Mouse (Mus musculus): ENCODE data around the gene Gabbr1.
"Not testable (repeated sequence)": the region's sequence is repeated elsewhere in the genome, so short reads cannot be mapped to it uniquely, and the experiment has no call there.

The Gabbr1 gene

DNA sequence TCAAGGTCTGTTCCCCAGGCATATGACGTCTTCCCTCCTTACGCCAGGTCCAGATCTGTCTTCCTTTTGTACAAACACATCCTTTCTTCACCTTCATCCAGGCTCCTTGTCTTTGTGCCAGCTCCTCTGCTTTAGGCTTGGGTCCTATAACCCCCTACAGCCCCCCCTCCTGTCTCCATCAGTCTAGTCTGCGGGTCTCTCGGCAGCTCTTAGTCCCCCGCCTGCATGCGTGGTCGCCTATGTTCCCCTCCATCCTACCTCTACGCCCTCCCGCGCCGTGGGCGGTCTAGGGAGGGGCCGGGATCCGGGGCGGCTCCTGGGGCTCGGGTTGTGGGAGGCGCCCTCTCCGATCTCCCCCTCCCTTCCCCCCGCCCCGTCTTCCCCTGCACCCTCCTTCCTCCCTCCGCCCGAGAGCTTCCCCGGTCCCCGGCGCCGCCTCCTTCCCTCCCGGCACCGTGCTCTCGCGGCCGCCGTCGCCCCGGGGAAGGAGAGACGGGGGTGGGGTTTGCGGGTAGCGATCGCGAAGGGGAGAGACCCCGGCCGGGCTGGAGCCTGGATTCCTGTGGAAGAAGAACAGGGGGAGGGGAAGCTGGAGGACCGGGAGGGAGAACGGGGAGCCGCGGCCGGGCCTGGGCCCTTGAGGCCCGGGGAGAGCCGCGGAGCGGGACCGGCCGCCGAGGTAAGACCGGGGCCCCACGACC lies at the start of gene Gabbr1:
TSS of gene Gabbr1 (plus strand) at position 356 of the 701 bp plus-strand sequence.
- in situ Hi-C loops (cut with MboI; ENCODE audit: unreplicated experiment in 2 of 2), result no loop called here

GRCm38 (mm10) chr17:36997033-36997735 lies 48.6 kb upstream of the Gabbr1 start:
- in situ Hi-C loops (cut with MboI; ENCODE audit: unreplicated experiment in 2 of 2), result loop anchor here in 1 of 2 experiments (5.0 to 10.0 kb wide), 2 partner anchors 80 to 208 kb away; partner anchors contain the start of gene Olfr94

DNA sequence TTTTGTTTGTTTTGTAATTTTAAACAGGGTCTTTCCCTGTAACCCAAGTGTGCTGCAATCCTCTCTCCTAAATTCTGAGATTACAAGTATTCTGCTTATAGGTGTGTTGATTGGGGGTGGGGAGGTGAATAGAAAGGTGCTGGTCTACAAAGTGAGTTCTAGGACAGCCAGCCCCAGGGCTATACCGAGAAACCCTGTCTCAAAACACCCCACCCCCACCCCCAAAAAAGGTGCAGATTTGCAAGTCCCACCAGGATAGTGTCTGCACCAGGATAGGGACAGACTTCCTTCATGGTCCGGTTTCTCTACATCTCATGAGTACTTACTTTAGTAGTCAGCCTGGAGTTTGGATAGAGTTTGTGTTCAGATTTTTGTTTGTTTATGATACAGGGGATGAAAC lies 47.3 kb upstream of the Gabbr1 start:
- in situ Hi-C loops (cut with MboI; ENCODE audit: unreplicated experiment in 2 of 2), result loop anchor here in 1 of 2 experiments (5.0 to 10.0 kb wide), 2 partner anchors 81 to 206 kb away; partner anchors contain the start of gene Olfr94

- in situ Hi-C loops (cut with MboI; ENCODE audit: unreplicated experiment in 2 of 2), result no loop called here
These were observed 44.9 kb upstream of the Gabbr1 start, which contains the start of gene Zfp57 for GRCm38 (mm10) chr17:37000863-37001262. Gene Zfp57 (plus strand): TSS chr17:37001163.

- in situ Hi-C loops (cut with MboI; ENCODE audit: unreplicated experiment in 2 of 2), result no loop called here
These were observed 43.1 kb upstream of the Gabbr1 start for GRCm38 (mm10) chr17:37002364-37003330.

GRCm38 (mm10) chr17:37003366-37003765 lies 42.4 kb upstream of the Gabbr1 start:
- in situ Hi-C loops (cut with MboI; ENCODE audit: unreplicated experiment in 2 of 2), result no loop called here

DNA sequence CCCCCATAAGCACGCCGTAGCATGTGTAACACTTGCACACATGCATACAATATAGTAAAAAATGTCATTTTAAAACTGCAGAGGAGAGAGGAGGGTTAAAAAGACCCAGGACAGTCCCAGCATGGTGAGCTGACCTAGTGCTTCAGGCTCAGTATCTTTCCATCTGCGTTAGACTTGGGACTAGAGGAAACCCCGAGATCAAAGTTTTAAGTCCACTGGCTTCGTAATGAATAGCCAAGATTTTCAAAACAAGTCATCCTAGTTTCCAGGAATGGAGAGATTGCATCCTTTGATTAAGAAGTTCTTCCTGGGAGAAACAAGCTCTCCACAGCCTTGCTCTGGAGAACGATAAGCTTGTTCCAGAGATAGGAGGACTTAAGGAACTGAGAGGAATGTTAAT lies 37.6 kb upstream of the Gabbr1 start:
- in situ Hi-C loops (cut with MboI; ENCODE audit: unreplicated experiment in 2 of 2), result no loop called here

GRCm38 (mm10) chr17:37009460-37010042 lies 36.2 kb upstream of the Gabbr1 start:
- in situ Hi-C loops (cut with MboI; ENCODE audit: unreplicated experiment in 2 of 2), result no loop called here

DNA sequence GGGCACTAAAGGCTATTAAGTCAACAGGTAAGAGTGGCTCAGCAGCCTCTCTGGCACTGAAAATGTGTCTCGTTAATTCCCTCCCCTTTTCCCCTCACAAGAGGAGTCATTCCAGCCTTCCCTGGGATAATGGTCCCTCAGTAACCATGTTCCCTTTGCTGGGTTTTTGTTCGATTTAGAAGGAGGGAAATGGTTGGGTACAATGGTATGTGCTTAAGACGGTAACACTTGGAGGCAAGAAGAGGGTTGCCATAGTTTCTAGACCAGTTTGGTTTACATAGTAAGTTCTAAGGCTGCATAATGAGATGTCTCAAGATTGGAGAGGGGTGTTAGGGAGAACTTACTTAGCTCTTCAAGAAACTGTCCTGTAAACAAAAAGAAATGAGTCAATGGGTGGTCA lies 34.0 kb upstream of the Gabbr1 start:
- in situ Hi-C loops (cut with MboI; ENCODE audit: unreplicated experiment in 2 of 2), result no loop called here

GRCm38 (mm10) chr17:37012141-37012540 lies 33.6 kb upstream of the Gabbr1 start:
- in situ Hi-C loops (cut with MboI; ENCODE audit: unreplicated experiment in 2 of 2), result no loop called here

DNA sequence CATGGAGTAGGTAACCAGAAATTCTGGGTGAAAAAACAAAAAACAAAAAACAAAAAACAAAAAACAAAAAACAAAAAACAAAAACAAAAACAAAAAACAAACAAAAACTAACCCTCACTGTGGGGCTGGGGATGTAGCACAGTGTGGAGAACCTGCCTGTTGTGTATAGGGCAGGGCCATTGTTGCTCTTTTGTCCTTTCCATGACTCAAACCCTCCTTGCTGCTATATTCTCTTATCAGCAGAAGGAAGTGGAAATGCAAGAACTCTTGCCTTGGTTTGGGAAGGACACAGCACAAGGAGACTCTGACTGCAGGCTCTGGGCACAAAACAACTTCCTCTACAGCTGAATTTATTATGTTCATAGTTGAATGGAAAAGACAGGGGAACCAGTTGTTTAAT lies 29.4 kb upstream of the Gabbr1 start:
- in situ Hi-C loops (cut with MboI; ENCODE audit: unreplicated experiment in 2 of 2), result no loop called here

- in situ Hi-C loops (cut with MboI; ENCODE audit: unreplicated experiment in 2 of 2), result no loop called here
These were observed 27.4 kb upstream of the Gabbr1 start for GRCm38 (mm10) chr17:37018328-37018727.

- in situ Hi-C loops (cut with MboI; ENCODE audit: unreplicated experiment in 2 of 2), result not testable (repeated sequence)
These were observed 26.5 kb upstream of the Gabbr1 start for GRCm38 (mm10) chr17:37019242-37019641.

GRCm38 (mm10) chr17:37022628-37023576 lies 22.9 kb upstream of the Gabbr1 start, which contains the start of gene Mog:
Gene Mog (minus strand): TSS chr17:37023398.
- in situ Hi-C loops (cut with MboI; ENCODE audit: unreplicated experiment in 2 of 2), result no loop called here

DNA sequence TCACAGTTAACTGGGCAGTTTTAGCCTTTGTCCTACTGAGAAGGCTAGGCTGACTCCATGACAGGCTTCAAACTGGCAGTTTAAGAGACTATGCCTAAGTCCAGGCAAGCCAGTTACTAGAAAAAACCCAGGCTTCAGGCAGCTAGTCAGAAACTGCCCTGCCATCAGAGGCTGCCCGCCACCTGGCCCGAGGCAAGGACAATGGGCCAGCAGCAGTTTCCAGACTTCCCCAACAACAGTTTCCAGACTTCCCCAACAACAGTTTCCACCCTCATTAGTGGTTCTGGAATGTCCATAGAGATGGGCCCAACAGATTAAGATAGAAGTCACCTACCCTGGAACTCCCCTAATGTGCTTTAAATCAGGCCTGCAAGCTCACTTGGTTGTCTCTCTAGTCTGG lies 19.3 kb upstream of the Gabbr1 start:
- in situ Hi-C loops (cut with MboI; ENCODE audit: unreplicated experiment in 2 of 2), result no loop called here

DNA sequence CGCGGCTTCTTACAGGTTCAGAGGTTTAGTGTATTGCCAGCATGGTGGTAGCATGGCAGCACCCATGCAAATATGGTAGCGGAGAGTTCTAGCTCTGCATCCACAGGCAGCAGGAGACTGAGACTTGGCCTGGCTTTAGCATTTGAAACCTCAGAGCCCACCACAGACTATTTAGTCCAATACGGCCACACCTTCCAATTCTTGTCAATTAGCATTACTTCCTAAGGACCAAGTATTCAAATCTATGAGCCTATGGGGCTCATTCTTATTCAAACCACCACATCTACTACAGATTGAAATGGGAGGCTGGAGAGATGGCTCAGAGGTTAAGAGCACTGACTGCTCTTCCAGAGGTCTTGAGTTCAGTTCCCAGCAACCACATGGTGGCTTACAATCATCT lies 18.3 kb upstream of the Gabbr1 start:
- in situ Hi-C loops (cut with MboI; ENCODE audit: unreplicated experiment in 2 of 2), result no loop called here

- in situ Hi-C loops (cut with MboI; ENCODE audit: unreplicated experiment in 2 of 2), result no loop called here
These were observed 17.6 kb upstream of the Gabbr1 start for GRCm38 (mm10) chr17:37028212-37028611.

GRCm38 (mm10) chr17:37028683-37029120 lies 17.1 kb upstream of the Gabbr1 start:
- in situ Hi-C loops (cut with MboI; ENCODE audit: unreplicated experiment in 2 of 2), result no loop called here

- in situ Hi-C loops (cut with MboI; ENCODE audit: unreplicated experiment in 2 of 2), result no loop called here
These were observed 16.6 kb upstream of the Gabbr1 start for GRCm38 (mm10) chr17:37029162-37029561.

Data from v-Abl transformed pro-B cells (cell line).